Mouse (Mus musculus) embryo, embryonic 9.5 days (tissue): Measurements from ENCODE around the gene Cnot11.
"Not testable (repeated sequence)": the region's sequence is repeated elsewhere in the genome, so short reads cannot be mapped to it uniquely, and the experiment has no call there.

Source experiments
- DNase-seq: peaks from one replicate; pipeline ENCODE4 v3.0.0-alpha.2; 2017; ENCODE audit errors: extremely low spot score

Cnot11 gene

DNA sequence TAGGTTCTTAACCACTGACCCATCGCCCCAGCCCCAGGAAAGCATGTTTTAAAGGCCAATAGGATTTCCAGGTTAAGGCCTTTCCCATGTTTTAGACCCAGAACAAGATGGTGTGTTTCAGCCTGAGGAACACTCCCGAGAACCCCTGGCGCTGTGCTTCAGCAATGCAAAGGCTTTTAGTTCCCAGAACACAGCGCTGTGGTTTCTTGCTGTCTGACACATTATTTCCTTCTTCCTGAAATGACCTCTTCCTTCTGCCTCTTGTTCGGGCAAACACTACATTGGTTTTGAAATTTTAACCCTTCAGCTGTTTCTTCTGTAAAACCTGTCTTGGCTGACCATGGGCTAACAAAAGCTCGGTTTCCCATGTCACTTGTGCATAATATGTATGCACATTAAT lies 44.3 kb downstream of the Cnot11 start:
- DNase-seq, result no peak

DNA sequence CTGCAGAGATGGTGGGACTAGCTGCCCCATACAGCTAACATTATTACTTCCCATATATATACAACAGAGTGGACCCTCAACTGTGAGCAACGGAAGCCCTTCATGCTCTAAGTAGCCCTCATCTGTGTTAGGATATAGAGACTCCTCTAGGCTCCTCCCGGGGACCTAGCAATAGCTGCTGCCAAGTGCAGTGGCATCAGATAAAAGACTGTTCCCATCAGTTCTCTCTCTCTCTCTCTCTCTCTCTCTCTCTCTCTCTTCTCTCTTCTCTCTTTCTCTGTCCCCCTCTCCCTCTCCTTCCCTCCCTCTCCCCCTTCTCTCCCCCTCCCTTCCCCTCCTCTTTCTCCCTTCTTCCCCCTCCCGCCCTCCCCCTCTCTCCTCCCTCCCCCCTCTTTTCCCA lies 46.4 kb downstream of the Cnot11 start:
- no peak for DNase-seq

DNA sequence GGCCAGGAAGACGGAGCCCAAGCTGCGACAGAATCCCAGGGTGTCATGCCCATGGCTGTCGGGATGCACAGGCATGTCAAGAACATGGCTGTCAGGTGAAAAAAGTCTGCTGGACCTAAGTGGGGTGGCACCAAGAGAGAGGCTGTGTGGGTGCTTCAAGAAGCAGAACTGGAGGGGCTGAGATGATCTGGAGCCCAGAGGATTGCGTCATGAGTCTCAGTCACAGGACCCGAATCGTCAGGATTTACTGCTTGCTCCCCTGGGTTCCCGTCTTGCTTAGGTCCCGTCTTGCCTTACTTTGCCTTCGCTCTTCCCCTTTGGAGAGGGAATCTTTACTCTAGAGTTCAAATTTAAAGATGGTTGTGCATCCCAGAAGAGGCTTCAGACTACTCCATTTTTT lies 48.4 kb downstream of the Cnot11 start:
- DNase-seq, result no peak

DNA sequence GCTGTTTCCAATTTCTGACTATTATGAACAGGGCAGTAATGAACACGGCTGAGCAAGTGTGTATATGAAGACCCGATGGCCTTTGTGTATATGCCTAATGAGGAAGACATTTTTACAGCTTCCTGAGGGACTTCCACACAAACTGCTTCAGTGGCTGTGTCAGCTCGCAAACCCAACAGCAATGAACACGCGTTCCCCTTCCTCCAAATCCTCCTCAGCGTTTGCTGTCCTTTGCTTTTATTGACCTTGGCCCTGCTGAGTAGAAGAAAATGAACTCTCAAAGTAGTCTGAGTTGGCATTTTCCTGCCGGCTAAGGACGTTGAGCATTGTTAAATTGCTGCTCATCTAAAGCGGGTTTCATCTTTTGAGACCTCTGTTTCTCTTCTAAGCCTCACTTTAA lies 50.6 kb downstream of the Cnot11 start:
- DNase-seq, result no peak

DNA sequence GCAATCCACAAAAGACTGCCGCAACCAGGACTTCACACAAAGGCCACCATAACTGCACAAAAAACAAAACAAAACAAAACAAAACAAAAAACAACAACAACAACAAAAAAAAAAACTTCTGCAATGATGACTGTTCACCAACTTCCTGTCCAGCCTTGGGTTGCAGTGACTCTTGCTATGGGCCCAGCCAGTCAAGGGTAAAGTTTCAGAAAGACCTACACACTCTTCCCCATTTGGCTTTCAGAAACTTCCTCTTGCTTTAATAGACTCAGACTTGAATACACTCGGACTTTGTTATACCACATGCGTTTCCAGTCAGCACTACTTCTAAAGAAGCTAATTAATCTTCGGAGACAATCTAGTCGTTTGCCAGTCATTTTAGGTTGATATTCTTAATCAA lies 55.4 kb downstream of the Cnot11 start:
- no peak for DNase-seq

DNA sequence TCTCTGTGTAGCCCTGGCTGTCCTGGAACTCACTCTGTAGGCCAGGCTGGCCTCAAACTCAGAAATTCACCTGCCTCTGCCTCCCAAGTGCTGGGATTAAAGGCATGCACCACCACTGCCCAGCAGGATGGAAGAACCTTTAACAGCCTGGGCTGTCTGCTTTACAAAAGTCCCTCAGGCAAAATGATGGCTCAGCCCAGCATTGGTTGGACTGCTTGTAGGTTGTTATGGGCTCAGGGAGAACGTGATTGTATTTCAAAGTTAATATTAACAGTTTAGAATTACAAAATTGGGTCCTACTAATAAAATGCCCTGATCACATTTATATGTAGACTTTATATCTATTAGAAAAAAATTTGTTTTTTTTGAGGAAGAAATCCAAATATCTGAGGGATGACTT lies 56.8 kb downstream of the Cnot11 start:
- not testable (repeated sequence) for DNase-seq

DNA sequence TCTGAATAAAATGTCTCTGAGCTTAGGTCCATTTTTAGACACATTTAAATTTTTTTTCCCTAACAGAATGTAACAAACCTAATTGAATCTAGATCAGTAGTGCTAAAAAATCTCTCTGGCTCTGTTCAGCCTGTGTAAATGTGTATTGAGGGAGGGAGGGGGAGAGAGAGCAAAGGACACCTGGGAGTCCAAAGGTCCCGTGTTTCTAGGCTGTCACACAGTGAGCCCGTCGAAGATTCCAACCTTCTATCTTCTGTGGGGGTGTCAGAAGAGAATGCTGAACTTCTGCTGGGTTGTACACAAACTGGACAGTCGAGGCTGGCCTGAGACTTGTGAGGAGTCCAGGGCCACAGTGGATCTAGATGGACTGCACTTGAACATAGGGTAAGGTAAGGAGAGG lies 57.3 kb downstream of the Cnot11 start:
- DNase-seq, result no peak

DNA sequence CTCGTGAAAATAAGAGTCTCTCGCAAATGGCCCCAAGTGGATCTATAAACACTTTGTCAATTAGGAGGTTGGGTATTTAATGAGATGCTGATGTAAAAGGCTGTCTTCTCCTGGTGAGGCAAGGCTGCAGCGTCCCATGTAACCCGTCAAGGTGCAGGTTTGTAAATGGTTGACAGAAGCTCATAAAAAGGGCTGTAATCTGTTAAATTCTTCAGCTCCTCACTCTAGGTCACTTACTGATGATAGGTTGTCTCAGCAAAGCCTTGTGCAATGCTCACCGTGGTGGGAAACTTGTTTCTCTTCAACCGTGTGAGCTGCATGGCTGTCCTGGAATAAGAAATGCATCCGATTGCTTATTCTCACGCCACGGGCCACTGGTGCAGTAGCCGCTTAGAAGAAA lies 59.0 kb downstream of the Cnot11 start:
- no peak for DNase-seq
